8 mouse cellular contexts compared by ENCODE assay signal in the genomic region with DNA sequence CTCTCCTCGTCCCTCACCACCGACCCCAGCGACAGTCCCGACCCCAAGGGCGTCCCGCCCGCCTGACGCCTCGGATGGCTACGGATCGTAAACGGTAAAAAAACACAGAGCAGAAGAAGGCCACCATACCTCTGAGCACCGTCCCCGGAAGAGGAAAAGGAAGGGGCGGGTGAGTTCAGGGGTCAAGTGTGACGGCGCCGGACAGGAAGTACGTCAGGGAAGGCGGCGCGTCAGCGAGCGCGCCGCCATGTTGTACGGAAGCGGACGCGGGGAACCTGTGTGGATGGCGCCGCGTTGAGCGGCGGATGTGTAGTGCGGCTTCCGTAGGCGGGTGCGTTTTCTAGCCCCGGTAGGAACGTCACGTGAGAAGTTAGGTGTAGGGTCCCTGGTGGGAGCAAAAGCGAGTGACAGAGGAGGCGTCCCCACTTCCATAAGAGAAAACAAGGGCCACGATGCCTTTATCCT. TPM values are rescaled to one million over a fixed set of nuclear protein-coding genes. Genes with fewer than 3 reads are reported as not detected.
DNase-seq lines count a peak whose midpoint lies in the region; ATAC-seq and TF ChIP-seq lines count a peak whose summit lies in the region.

TSS of gene Rpl34 (minus strand) at position 210 of the 465 bp plus-strand sequence.

- H3K9ac ChIP-seq in heart, embryonic 15.5 days: peak within 1 kb of the TSS; percentile 82
- H3K9ac ChIP-seq in liver, embryonic 14.5 days (replicated peaks): peak within 1 kb of the TSS; percentile 90
- peak within 1 kb of the TSS; percentile 97 for H3K9ac ChIP-seq in neural tube, embryonic 11.5 days (ENCODE audit: low read length)
- peak within 1 kb of the TSS; percentile 98 for H3K9ac ChIP-seq in stomach, postnatal 0 days (ENCODE audit: low read length)

- TF ChIP-seq CTCF in liver, embryonic 14.5 days (IDR thresholded peaks at IDR 0.05; ENCODE audit: low read depth): no peak
- TF ChIP-seq CTCF in stomach, postnatal 0 days (IDR thresholded peaks at IDR 0.05; ENCODE audit: low read depth): peak; percentile 29; the same call in 1 of the 2 replicates

- no peaks in the 10 kb centered on the region for H3K27me3 ChIP-seq in forebrain, embryonic 10.5 days (ENCODE audit: poor library complexity, severe bottlenecking)
- no peaks in the 10 kb centered on the region for H3K27me3 ChIP-seq in heart, embryonic 15.5 days
- no peaks in the 10 kb centered on the region; the same call in 1 of the 2 replicates for H3K27me3 ChIP-seq in liver, embryonic 14.5 days (ENCODE audit: control insufficient read depth, insufficient read depth, low read length)
- no peaks in the 10 kb centered on the region for H3K27me3 ChIP-seq in neural tube, embryonic 11.5 days (ENCODE audit: control insufficient read depth, insufficient read depth, low read length)
- no peaks in the 10 kb centered on the region for H3K27me3 ChIP-seq in stomach, postnatal 0 days (ENCODE audit: control insufficient read depth, insufficient read depth, low read length)

- TF ChIP-seq EP300 in liver, embryonic 14.5 days (IDR thresholded peaks at IDR 0.05; ENCODE audit: low read depth): no peak; the same call in 1 of the 2 replicates
- peak; percentile 62 for TF ChIP-seq EP300 in stomach, postnatal 0 days (optimal IDR thresholded peaks at IDR 0.05)

- no peaks in the 10 kb centered on the region for H3K9me3 ChIP-seq in forebrain, embryonic 10.5 days
- no peaks in the 10 kb centered on the region for H3K9me3 ChIP-seq in heart, embryonic 15.5 days (replicated peaks)
- H3K9me3 ChIP-seq in liver, embryonic 14.5 days (ENCODE audit: control insufficient read depth, low read length): no peaks in the 10 kb centered on the region
- no peaks in the 10 kb centered on the region for H3K9me3 ChIP-seq in neural tube, embryonic 11.5 days (ENCODE audit: control insufficient read depth, low read length)
- H3K9me3 ChIP-seq in stomach, postnatal 0 days (ENCODE audit: control insufficient read depth, low read length): no peaks in the 10 kb centered on the region

- H3K27ac ChIP-seq in forebrain, embryonic 10.5 days: peak within 1 kb of the TSS; percentile 96
- H3K27ac ChIP-seq in heart, embryonic 15.5 days: peak within 1 kb of the TSS; percentile 84
- H3K27ac ChIP-seq in liver, embryonic 14.5 days: peak within 1 kb of the TSS; percentile 37
- H3K27ac ChIP-seq in neural tube, embryonic 11.5 days (ENCODE audit: low read depth, low read length): peak within 1 kb of the TSS; percentile 78
- peak within 1 kb of the TSS; percentile 93 for H3K27ac ChIP-seq in stomach, postnatal 0 days (replicated peaks)

- peaks cover 32% of the 10 kb centered on the region for H3K4me1 ChIP-seq in forebrain, embryonic 10.5 days
- H3K4me1 ChIP-seq in heart, embryonic 15.5 days (replicated peaks): peaks cover 18% of the 10 kb centered on the region
- H3K4me1 ChIP-seq in liver, embryonic 14.5 days (replicated peaks; ENCODE audit: control insufficient read depth in 2 of 2, insufficient read depth in 2 of 2, low read length in 1 of 2): peaks cover 11 to 14% of the 10 kb centered on the region in 2 experiments
- peaks cover 5% of the 10 kb centered on the region; the same call in 1 of the 2 replicates for H3K4me1 ChIP-seq in neural tube, embryonic 11.5 days (ENCODE audit: control insufficient read depth, insufficient read depth, low read length)
- H3K4me1 ChIP-seq in stomach, postnatal 0 days (replicated peaks; ENCODE audit: control insufficient read depth, insufficient read depth): no peaks in the 10 kb centered on the region

- H3K4me2 ChIP-seq in heart, embryonic 15.5 days: peak within 1 kb of the TSS; percentile 73
- peak within 1 kb of the TSS; percentile 87 for H3K4me2 ChIP-seq in liver, embryonic 14.5 days (ENCODE audit: low read depth)
- peak within 1 kb of the TSS; percentile 74 for H3K4me2 ChIP-seq in neural tube, embryonic 11.5 days (ENCODE audit: low read depth)
- peak within 1 kb of the TSS; percentile 68 for H3K4me2 ChIP-seq in stomach, postnatal 0 days (replicated peaks; ENCODE audit: low read depth)

- peak; percentile 99 for ATAC-seq in heart, embryonic 15.5 days (replicated peaks; ENCODE audit: insufficient number of reproducible peaks, insufficient read depth, low FRiP score, low read depth)
- peak; percentile 99 for ATAC-seq in liver, embryonic 14.5 days (ENCODE audit: insufficient read depth)
- ATAC-seq in neural tube, embryonic 11.5 days (ENCODE audit: insufficient read depth, low FRiP score, low TSS enrichment): peak; percentile 98
- peak; percentile 100 for ATAC-seq in stomach, postnatal 0 days (ENCODE audit: low FRiP score, low TSS enrichment)

- H3K4me3 ChIP-seq in forebrain, embryonic 10.5 days: peak within 1 kb of the TSS; percentile 99
- H3K4me3 ChIP-seq in heart, embryonic 15.5 days: peak within 1 kb of the TSS; percentile 70
- H3K4me3 ChIP-seq in liver, embryonic 14.5 days (ENCODE audit: insufficient read depth in 1 of 2, low read depth in 2 of 2, low read length in 2 of 2): peak within 1 kb of the TSS; percentile 89 to 92
- peak within 1 kb of the TSS; percentile 99 for H3K4me3 ChIP-seq in neural tube, embryonic 11.5 days (ENCODE audit: low read depth, low read length)
- H3K4me3 ChIP-seq in stomach, postnatal 0 days (ENCODE audit: low read depth, low read length): peak within 1 kb of the TSS; percentile 97

- peak; percentile 88 to 90 for DNase-seq in CD8-positive naive resting alpha-beta T cell, adult 2 months (ENCODE audit: low read depth in 2 of 2, low spot score in 2 of 2)
- DNase-seq in c-Kit-positive CD71-negative TER-119-negative erythroid progenitor cells, embryonic 14.5 days (ENCODE audit: low read depth): peak; percentile 78
- peak; percentile 95 for DNase-seq in forebrain, embryonic 10.5 days (ENCODE audit: extremely low spot score, low spot score)
- DNase-seq in kidney, postnatal 25 days: peak; percentile 94 to 97
- peak; percentile 85 to 86 (median 85) for DNase-seq in liver, embryonic 14.5 days (ENCODE audit: low read depth in 3 of 3, low spot score in 3 of 3)
- DNase-seq in neural tube, embryonic 11.5 days (ENCODE audit: low spot score): peak; percentile 97
- DNase-seq in stomach, postnatal 0 days (ENCODE audit: low spot score): peak; percentile 95

- under 1% methylated on average over 45 of the region's 45 CpGs for WGBS in forebrain, embryonic 10.5 days
- under 1% methylated on average over 45 of the region's 45 CpGs for WGBS in heart, embryonic 15.5 days
- WGBS in liver, embryonic 14.5 days (ENCODE audit: insufficient replicate concordance): under 1% methylated on average over 45 of the region's 45 CpGs
- WGBS in neural tube, embryonic 11.5 days: 0% methylated on average over 45 of the region's 45 CpGs
- WGBS in stomach, postnatal 0 days: under 1% methylated on average over 45 of the region's 45 CpGs

- H3K36me3 ChIP-seq in forebrain, embryonic 10.5 days (replicated peaks): peaks cover 41% of the 10 kb centered on the region
- H3K36me3 ChIP-seq in heart, embryonic 15.5 days: peaks cover 35% of the 10 kb centered on the region
- H3K36me3 ChIP-seq in liver, embryonic 14.5 days (replicated peaks; ENCODE audit: control insufficient read depth, insufficient read depth, low read depth): peaks cover 41% of the 10 kb centered on the region
- H3K36me3 ChIP-seq in neural tube, embryonic 11.5 days (ENCODE audit: control insufficient read depth, insufficient read depth, low read length): peaks cover 8% of the 10 kb centered on the region
- peaks cover 26% of the 10 kb centered on the region for H3K36me3 ChIP-seq in stomach, postnatal 0 days (ENCODE audit: control insufficient read depth, insufficient read depth, low read length)

RNA-seq across cellular contexts. Expression of gene Rpl34, which starts in this region (rescaled TPM):
- 923 and 949 TPM in 2 replicates for polyA plus RNA-seq in forebrain, embryonic 10.5 days (2016; fragmentation: Nextera tagmentation; extraction: Ambion mirVana)
- 469 and 486 TPM in 2 replicates for polyA plus RNA-seq in heart, embryonic 15.5 days (2015; fragmentation: Nextera tagmentation; extraction: Ambion mirVana)
- polyA plus RNA-seq in liver, embryonic 14.5 days (2012; rRNA removed): 1,092 and 1,411 TPM in 2 replicates
- 774 and 822 TPM in 2 replicates for polyA plus RNA-seq in liver, embryonic 14.5 days (2014; fragmentation: Nextera tagmentation; extraction: Ambion mirVana)
- 705 and 712 TPM in 2 replicates for polyA plus RNA-seq in neural tube, embryonic 11.5 days (2014; fragmentation: Nextera tagmentation; extraction: Ambion mirVana)
- 793 and 825 TPM in 2 replicates for polyA plus RNA-seq in stomach, postnatal 0 days (2015; fragmentation: Nextera tagmentation; extraction: Ambion mirVana)

Comparison
In these comparisons a context has a peak if more than half of its experiments do, and no peak if none do; other contexts are left out.
1. Peak in every context shown above with its lines: DNase-seq, ATAC-seq, H3K4me3 ChIP-seq and H3K27ac ChIP-seq.
2. H3K27ac ChIP-seq: peak in every context shown above with its lines; median percentile 96 in forebrain, embryonic 10.5 days; 93 in stomach, postnatal 0 days; 84 in heart, embryonic 15.5 days; 78 in neural tube, embryonic 11.5 days; 37 in liver, embryonic 14.5 days.